Mouse (Mus musculus) left cerebral cortex, adult 9 months (tissue): ENCODE data around the gene Meaf6.

Source experiments
- DNase-seq, 2 experiments: peaks; one replicate each; pipeline ENCODE4 v3.0.0; 2022; ENCODE audit warnings: low spot score in 2 of 2

The Meaf6 gene

GRCm38 (mm10) chr4:125116090-125116861, 31.3 kb downstream of the Meaf6 start:
- DNase-seq, result peak; percentile 59 to 69

- no peak for DNase-seq
Observed at GRCm38 (mm10) chr4:125116929-125117328, 32.0 kb downstream of the Meaf6 start.

- DNase-seq, result no peak
Observed at GRCm38 (mm10) chr4:125117902-125118320, 33.0 kb downstream of the Meaf6 start.

GRCm38 (mm10) chr4:125119070-125119469, 34.1 kb downstream of the Meaf6 start:
- DNase-seq, result no peak

- DNase-seq, result no peak
Observed at GRCm38 (mm10) chr4:125119721-125120120, 34.8 kb downstream of the Meaf6 start.

- DNase-seq, result no peak
Observed at GRCm38 (mm10) chr4:125122431-125123278, 37.7 kb downstream of the Meaf6 start.

GRCm38 (mm10) chr4:125123279-125123671, 38.3 kb downstream of the Meaf6 start:
- DNase-seq, result no peak

- no peak for DNase-seq
Observed at GRCm38 (mm10) chr4:125124424-125125209, 39.7 kb downstream of the Meaf6 start.

GRCm38 (mm10) chr4:125125361-125125921, 40.5 kb downstream of the Meaf6 start:
- DNase-seq, result no peak

- no peak for DNase-seq
Observed at GRCm38 (mm10) chr4:125126186-125126585, 41.3 kb downstream of the Meaf6 start.

GRCm38 (mm10) chr4:125126761-125127160, 41.8 kb downstream of the Meaf6 start:
- no peak for DNase-seq

- peak in 1 of 2 experiments; percentile 65 for DNase-seq
Observed at GRCm38 (mm10) chr4:125127305-125128084, 42.6 kb downstream of the Meaf6 start, which contains the start of gene Zc3h12a. Zc3h12a (minus strand) TSS chr4:125127840.

GRCm38 (mm10) chr4:125131493-125131892, 46.6 kb downstream of the Meaf6 start:
- DNase-seq, result no peak

- DNase-seq, result peak in 1 of 2 experiments; percentile 72
Observed at GRCm38 (mm10) chr4:125132394-125132793, 47.5 kb downstream of the Meaf6 start.

GRCm38 (mm10) chr4:125134192-125134591, 49.3 kb downstream of the Meaf6 start:
- DNase-seq, result no peak

- DNase-seq, result no peak
Observed at GRCm38 (mm10) chr4:125134631-125135030, 49.7 kb downstream of the Meaf6 start.

- DNase-seq, result no peak
Observed at GRCm38 (mm10) chr4:125135076-125135855, 50.3 kb downstream of the Meaf6 start.

GRCm38 (mm10) chr4:125136303-125136888, 51.5 kb downstream of the Meaf6 start:
- no peak for DNase-seq

GRCm38 (mm10) chr4:125138321-125138720, 53.4 kb downstream of the Meaf6 start:
- DNase-seq, result no peak

- DNase-seq, result no peak
Observed at GRCm38 (mm10) chr4:125144211-125144610, 59.3 kb downstream of the Meaf6 start.
